Mouse (Mus musculus) effector memory CD4-positive, alpha-beta T cell, adult 7 months (primary cell): ENCODE measurements around the gene Yap1. TPM values are rescaled to one million over a fixed set of nuclear protein-coding genes. Genes with fewer than 3 reads are reported as not detected.

ENCODE experiments used
- polyA plus RNA-seq: library from polyadenylated mRNA; unstranded; fragments of 100-300 nt; shearing (Covaris generic); gene quantifications from one replicate; pipeline ENCODE4 v1.2.1, GENCODE M21; 2017

Gene Yap1
- polyA plus RNA-seq: 0.45 TPM

GRCm38 (mm10) chr9:8004370-8004991, at the start of gene Yap1:
TSS of gene Yap1 (minus strand) at chr9:8004596.

GRCm38 (mm10) chr9:8042338-8043043, 38.1 kb upstream of the Yap1 start, which contains the start of gene Cfap300:
TSS of gene Cfap300 (minus strand) at chr9:8042823.

Other genes with a start within 250 kb of the Yap1 start
- gene Tmem123, start 240.6 kb downstream of the Yap1 start, polyA plus RNA-seq: 366 TPM
- gene Birc2, start 167.5 kb downstream of the Yap1 start, polyA plus RNA-seq: 154 TPM
- 245 TPM for gene Birc3, start 131.4 kb downstream of the Yap1 start, polyA plus RNA-seq
- gene Cfap300, start 38.2 kb upstream of the Yap1 start, polyA plus RNA-seq: 0.73 TPM
- 0.10 TPM for gene Cep126, start 129.7 kb upstream of the Yap1 start, polyA plus RNA-seq